Mouse (Mus musculus) CD4-positive helper T cell, adult 2 months (primary cell): ENCODE results near the gene Ablim2.

Source experiments
- DNase-seq: peaks from one replicate; pipeline ENCODE4 v3.0.0-alpha.2; 2012; ENCODE audit warnings: low read depth, missing footprints, low spot score

The Ablim2 gene

GRCm38 (mm10) chr5:35907633-35908426 lies 150.2 kb downstream of the Ablim2 start:
- DNase-seq = no peak

GRCm38 (mm10) chr5:35908626-35909443 lies 151.2 kb downstream of the Ablim2 start:
- no peak for DNase-seq

- no peak for DNase-seq
Observed at GRCm38 (mm10) chr5:35915629-35916300, 158.1 kb downstream of the Ablim2 start.

- no peak for DNase-seq
Observed at GRCm38 (mm10) chr5:35916666-35917065, 159.0 kb downstream of the Ablim2 start.

GRCm38 (mm10) chr5:35918387-35918786 lies 160.7 kb downstream of the Ablim2 start:
- no peak for DNase-seq

GRCm38 (mm10) chr5:35920076-35920475 lies 162.4 kb downstream of the Ablim2 start:
- no peak for DNase-seq

- no peak for DNase-seq
Observed at GRCm38 (mm10) chr5:35920557-35920956, 162.9 kb downstream of the Ablim2 start.

- no peak for DNase-seq
Observed at GRCm38 (mm10) chr5:35921141-35921540, 163.5 kb downstream of the Ablim2 start.

GRCm38 (mm10) chr5:35921595-35922254 lies 164.0 kb downstream of the Ablim2 start:
- no peak for DNase-seq

GRCm38 (mm10) chr5:35923448-35923847 lies 165.8 kb downstream of the Ablim2 start:
- no peak for DNase-seq

GRCm38 (mm10) chr5:35925171-35925634 lies 167.5 kb downstream of the Ablim2 start:
- DNase-seq = no peak

GRCm38 (mm10) chr5:35926511-35926910 lies 168.8 kb downstream of the Ablim2 start:
- DNase-seq = no peak

GRCm38 (mm10) chr5:35931296-35931695 lies 173.6 kb downstream of the Ablim2 start:
- DNase-seq = no peak

GRCm38 (mm10) chr5:35933059-35933458 lies 175.4 kb downstream of the Ablim2 start:
- no peak for DNase-seq
